Mouse (Mus musculus) embryonic facial prominence, embryonic 11.5 days (tissue): ENCODE data around the gene Ephb1. TPM values are rescaled to one million over a fixed set of nuclear protein-coding genes. Genes with fewer than 3 reads are reported as not detected.

ENCODE experiments used
- ATAC-seq: fragments of 200-750 bp; cut with Nextera tagmentation; replicated peaks from 2 replicates; pipeline ENCODE4 v1.8.0; 2017; ENCODE audit warnings: low read depth; ENCODE audit not compliant: insufficient number of reproducible peaks, low FRiP score, low TSS enrichment
- DNase-seq: peaks from one replicate; pipeline ENCODE4 v3.0.0-alpha.2; 2015; ENCODE audit warnings: low spot score
- H3K27ac ChIP-seq: fragments of 300-500 bp; sonication (generic); replicated peaks from 2 replicates; pipeline ENCODE4 v1.5.1; 2014; ENCODE audit warnings: mild to moderate bottlenecking, low read depth, low read length, control low read depth
- H3K27me3 ChIP-seq: fragments of 300-500 bp; sonication (generic); 2 replicates; pipeline ENCODE4 v1.6.1; 2014; ENCODE audit warnings: mild to moderate bottlenecking, low read length, moderate library complexity, mixed read lengths; ENCODE audit not compliant: control insufficient read depth, insufficient read depth
- H3K36me3 ChIP-seq: fragments of 300-500 bp; sonication (generic); replicated peaks from 2 replicates; pipeline ENCODE4 v1.6.1; 2014; ENCODE audit warnings: low read depth, mild to moderate bottlenecking, low read length, moderate library complexity, mixed read lengths; ENCODE audit not compliant: control insufficient read depth, insufficient read depth
- H3K4me1 ChIP-seq: fragments of 300-500 bp; sonication (generic); 2 replicates; pipeline ENCODE4 v1.6.1; 2014; ENCODE audit warnings: low read length, mixed read lengths; ENCODE audit not compliant: control insufficient read depth, insufficient read depth
- H3K4me2 ChIP-seq: fragments of 300-500 bp; sonication (generic); 2 replicates; pipeline ENCODE4 v1.6.1; 2014; ENCODE audit warnings: low read depth, mild to moderate bottlenecking, control low read depth, low read length, moderate library complexity
- H3K4me3 ChIP-seq: fragments of 300-500 bp; sonication (generic); 2 replicates; pipeline ENCODE4 v1.5.1; 2014; ENCODE audit warnings: low read depth, low read length, control low read depth
- H3K9ac ChIP-seq: fragments of 300-500 bp; sonication (generic); replicated peaks from 2 replicates; pipeline ENCODE4 v1.6.1; 2014; ENCODE audit warnings: mild to moderate bottlenecking, control low read depth, low read length
- H3K9me3 ChIP-seq: fragments of 300-500 bp; sonication (generic); replicated peaks from 2 replicates; pipeline ENCODE4 v1.6.1; 2016; ENCODE audit warnings: mild to moderate bottlenecking, low read length, inconsistent platforms, mixed read lengths; ENCODE audit not compliant: control insufficient read depth
- WGBS: fragments of 180-500 bp; shearing (Covaris S2); extraction: QIAGEN DNeasy Blood & Tissue Kit; methylation state at CpG from one replicate; pipeline ENCODE4 v1.1.7; 2014; 5-methylcytosine and 5-hydroxymethylcytosine counted together
- polyA plus RNA-seq: library from polyadenylated mRNA; unstranded; fragments of >200 nt; fragmentation: Nextera tagmentation; extraction: Ambion mirVana; gene quantifications from 2 replicates; pipeline ENCODE4 v1.2.1, GENCODE M21; 2014

The Ephb1 gene
- polyA plus RNA-seq, 1 experiment from 2014 or later = 6.6 TPM

DNA sequence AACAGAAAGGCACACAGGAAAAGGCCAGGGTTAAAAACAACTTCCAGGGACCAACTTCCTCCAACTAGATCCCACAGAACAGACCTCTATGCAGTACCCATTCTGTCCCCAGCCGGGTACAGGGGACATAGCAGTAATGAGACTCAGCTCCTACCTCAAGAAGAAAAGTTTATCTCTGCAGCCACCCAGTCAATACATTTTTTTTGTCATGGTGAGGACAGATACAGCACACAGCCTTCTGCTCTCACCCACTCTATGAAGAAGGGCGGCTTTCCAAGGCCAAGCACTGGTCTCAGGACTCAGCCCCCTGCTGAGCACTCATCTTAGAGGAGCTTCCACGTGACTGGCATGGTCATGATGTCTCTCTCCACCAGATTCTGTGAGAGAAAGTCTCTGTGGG is 414.3 kb downstream of the Ephb1 start:
- Histone ChIP-seq H3K36me3 (no peaks in the 10 kb centered on the region), H3K4me3 (no peak overlapping the region), H3K4me2 (no peak overlapping the region), H3K27ac (no peak overlapping the region), H3K4me1 (no peaks in the 10 kb centered on the region), H3K27me3 (no peaks in the 10 kb centered on the region), H3K9ac (no peak overlapping the region), H3K9me3 (no peaks in the 10 kb centered on the region)
- WGBS = 72% methylated on average over 3 of the region's 3 CpGs
- DNase-seq = no peak
- ATAC-seq = no peak

DNA sequence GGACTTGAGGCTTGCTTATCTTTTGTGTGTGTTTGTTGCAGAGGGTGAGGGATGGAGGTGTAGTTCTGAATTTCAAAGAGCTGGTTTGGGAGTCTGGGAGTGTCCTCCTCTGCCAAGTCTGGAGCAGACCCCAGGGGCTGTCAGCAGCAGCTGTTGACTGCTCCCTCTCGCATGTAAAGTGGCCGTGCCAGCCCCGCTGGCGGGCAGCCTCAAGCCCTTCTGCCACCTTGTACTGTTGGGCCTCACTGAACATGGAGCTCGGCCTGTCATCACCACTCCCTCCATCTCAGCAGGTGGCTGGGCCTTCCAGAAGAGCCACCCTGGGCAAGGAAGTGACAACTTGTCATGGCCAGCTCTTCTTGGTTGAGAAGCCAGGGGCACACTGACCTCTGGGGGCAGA is 415.5 kb downstream of the Ephb1 start:
- 71% methylated on average over 5 of the region's 5 CpGs for WGBS

DNA sequence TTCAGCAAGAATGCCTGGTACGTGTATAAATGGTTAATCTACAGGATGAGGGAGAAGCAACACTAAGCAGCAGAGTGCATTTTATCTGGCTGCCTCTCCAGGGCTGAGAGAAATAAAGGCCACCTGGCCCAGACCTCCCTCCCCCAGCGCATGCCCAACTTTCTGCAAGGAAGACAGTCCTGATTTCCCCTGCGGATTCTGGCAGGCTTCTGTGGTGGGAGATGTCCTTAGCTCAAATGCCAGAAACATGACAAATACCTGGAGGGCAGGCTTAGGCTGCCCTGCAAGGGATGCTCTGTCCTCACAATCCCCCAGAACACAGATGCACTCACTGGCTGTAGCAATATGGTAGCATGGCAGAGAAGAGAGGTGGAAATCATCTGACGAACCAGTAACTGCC is 416.4 kb downstream of the Ephb1 start:
- no peak overlapping the region for H3K4me3 ChIP-seq
- no peaks in the 10 kb centered on the region for H3K9me3 ChIP-seq
- no peak overlapping the region for H3K4me2 ChIP-seq
- no peaks in the 10 kb centered on the region for H3K4me1 ChIP-seq
- DNase-seq (no peak), ATAC-seq (no peak)
- H3K27ac ChIP-seq = no peak overlapping the region
- H3K27me3 ChIP-seq = no peaks in the 10 kb centered on the region
- no peaks in the 10 kb centered on the region for H3K36me3 ChIP-seq
- H3K9ac ChIP-seq = no peak overlapping the region
- WGBS = 80% methylated on average over 4 of the region's 4 CpGs

More for the DNA sequence above, 415.5 kb downstream of the Ephb1 start:
- H3K4me2 ChIP-seq = no peak overlapping the region
- no peaks in the 10 kb centered on the region for H3K36me3 ChIP-seq
- no peak overlapping the region for H3K9ac ChIP-seq
- DNase-seq = no peak
- H3K4me3 ChIP-seq = no peak overlapping the region
- ATAC-seq = no peak
- no peaks in the 10 kb centered on the region for H3K9me3 ChIP-seq
- H3K4me1 ChIP-seq = no peaks in the 10 kb centered on the region
- no peaks in the 10 kb centered on the region for H3K27me3 ChIP-seq
- no peak overlapping the region for H3K27ac ChIP-seq

GRCm38 (mm10) chr9:101934887-101935286 is 419.6 kb downstream of the Ephb1 start:
- Histone ChIP-seq H3K4me2 (no peak overlapping the region), H3K9ac (no peak overlapping the region), H3K27ac (no peak overlapping the region), H3K9me3 (no peaks in the 10 kb centered on the region), H3K27me3 (no peaks in the 10 kb centered on the region), H3K4me3 (no peak overlapping the region), H3K36me3 (no peaks in the 10 kb centered on the region), H3K4me1 (no peaks in the 10 kb centered on the region)
- ATAC-seq = no peak
- 68% methylated on average over 8 of the region's 8 CpGs for WGBS
- DNase-seq = no peak

DNA sequence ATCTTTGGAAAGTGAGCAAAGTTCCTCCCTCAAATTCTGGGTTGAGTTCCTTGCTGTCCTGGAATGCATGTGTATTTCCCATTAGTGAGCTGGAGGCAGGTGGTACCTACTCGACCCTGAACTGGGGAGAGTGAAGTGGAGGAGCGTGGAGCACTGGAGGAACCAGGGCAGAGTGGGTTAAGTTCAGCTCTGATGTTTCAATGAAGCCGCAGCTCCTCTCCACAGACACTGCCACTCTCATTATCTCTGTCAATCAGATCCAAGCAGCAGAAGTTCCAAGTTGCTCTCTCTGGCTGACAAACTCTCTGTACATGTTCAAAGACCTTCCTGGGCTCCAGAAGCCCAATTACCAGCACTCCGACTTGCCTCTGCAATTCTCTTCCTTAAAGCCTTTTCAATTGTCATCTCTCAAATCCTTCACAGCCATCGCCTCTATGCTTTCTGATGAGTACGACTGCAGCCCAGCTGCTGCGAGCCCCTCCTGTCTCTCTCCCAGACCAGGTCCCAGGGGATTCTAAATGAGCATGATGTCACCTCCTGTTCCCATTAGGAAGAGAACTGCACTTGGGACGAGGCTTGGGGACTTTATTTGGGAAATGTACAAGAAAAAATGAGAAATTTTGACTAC is 420.4 kb downstream of the Ephb1 start:
- no peak for ATAC-seq

GRCm38 (mm10) chr9:101924829-101925228 is 429.7 kb downstream of the Ephb1 start:
- H3K36me3 ChIP-seq = no peaks in the 10 kb centered on the region
- no peak for DNase-seq
- H3K9me3 ChIP-seq = no peaks in the 10 kb centered on the region
- 75% methylated on average over 4 of the region's 4 CpGs for WGBS
- no peak overlapping the region for H3K9ac ChIP-seq
- no peaks in the 10 kb centered on the region for H3K4me1 ChIP-seq
- H3K4me2 ChIP-seq = no peak overlapping the region
- H3K4me3 ChIP-seq = no peak overlapping the region
- no peak overlapping the region for H3K27ac ChIP-seq
- no peaks in the 10 kb centered on the region for H3K27me3 ChIP-seq
- no peak for ATAC-seq

More for the DNA sequence above, 420.4 kb downstream of the Ephb1 start:
- no peak for DNase-seq
- Histone ChIP-seq H3K27ac (no peak overlapping the region), H3K27me3 (no peaks in the 10 kb centered on the region), H3K9me3 (no peaks in the 10 kb centered on the region), H3K36me3 (no peaks in the 10 kb centered on the region), H3K9ac (no peak overlapping the region), H3K4me2 (no peak overlapping the region), H3K4me1 (no peaks in the 10 kb centered on the region), H3K4me3 (no peak overlapping the region)
- 56% methylated on average over 8 of the region's 8 CpGs for WGBS

DNA sequence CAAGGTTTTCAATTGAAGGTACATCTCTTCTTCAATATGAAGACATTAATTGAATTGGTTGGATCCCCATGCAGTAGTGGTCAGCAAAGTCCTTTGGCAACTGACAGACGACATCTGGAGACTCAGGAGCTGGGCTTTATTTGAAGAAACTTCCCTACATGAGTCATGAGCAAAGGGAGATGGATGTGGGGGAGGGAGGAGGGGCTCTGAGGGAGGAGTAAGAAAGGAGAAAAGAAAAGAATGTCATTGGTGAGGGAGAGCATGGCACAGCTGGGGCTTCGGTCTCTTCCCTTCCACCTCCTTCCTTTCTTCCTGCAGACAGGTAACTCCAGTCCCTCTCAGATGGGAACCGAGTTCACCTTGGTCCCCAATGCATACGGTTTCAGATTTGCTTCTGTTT is 431.6 kb downstream of the Ephb1 start:
- Histone ChIP-seq H3K4me2 (no peak overlapping the region), H3K9me3 (no peaks in the 10 kb centered on the region), H3K4me3 (no peak overlapping the region), H3K27me3 (no peaks in the 10 kb centered on the region), H3K4me1 (no peaks in the 10 kb centered on the region), H3K27ac (no peak overlapping the region), H3K9ac (no peak overlapping the region), H3K36me3 (no peaks in the 10 kb centered on the region)
- 83% methylated on average over 4 of the region's 4 CpGs for WGBS
- DNase-seq (no peak), ATAC-seq (no peak)

- no peaks in the 10 kb centered on the region for H3K36me3 ChIP-seq
- H3K4me1 ChIP-seq = no peaks in the 10 kb centered on the region
- no peak overlapping the region for H3K27ac ChIP-seq
- H3K4me2 ChIP-seq = no peak overlapping the region
- DNase-seq = no peak
- ATAC-seq = no peak
- H3K9ac ChIP-seq = no peak overlapping the region
- no peaks in the 10 kb centered on the region for H3K27me3 ChIP-seq
- WGBS = 83% methylated on average over 5 of the region's 5 CpGs
- H3K4me3 ChIP-seq = no peak overlapping the region
- H3K9me3 ChIP-seq = no peaks in the 10 kb centered on the region
Observed at GRCm38 (mm10) chr9:101919324-101919723, 435.2 kb downstream of the Ephb1 start.
